Mouse (Mus musculus) bone marrow macrophage, adult 2 months (primary cell): ENCODE data around the gene Nfatc2ip. TPM values are rescaled to one million over a fixed set of nuclear protein-coding genes. Genes with fewer than 3 reads are reported as not detected.

Source experiments
- H3K27ac ChIP-seq: 2 replicates; pipeline ENCODE4 v1.5.1; 2012; ENCODE audit warnings: low read depth, low read length; ENCODE audit not compliant: insufficient read depth
- H3K4me1 ChIP-seq: 2 replicates; pipeline ENCODE4 v1.6.1; 2012; ENCODE audit warnings: low read length; ENCODE audit not compliant: control insufficient read depth, insufficient read depth
- H3K4me3 ChIP-seq: 2 replicates; pipeline ENCODE4 v1.5.1; 2012; ENCODE audit warnings: mild to moderate bottlenecking, low read length, moderate library complexity; ENCODE audit not compliant: insufficient read depth
- CTCF ChIP-seq: IDR thresholded peaks from 2 replicates; pipeline ENCODE4 v1.5.1; 2012; ENCODE audit warnings: low read depth, mild to moderate bottlenecking, low read length, moderate library complexity
- POLR2A ChIP-seq: IDR thresholded peaks from 2 replicates; pipeline ENCODE4 v1.6.1; 2012; ENCODE audit warnings: mild to moderate bottlenecking, low read depth, low read length, borderline replicate concordance
- polyA plus RNA-seq: library from polyadenylated mRNA; stranded (reverse); fragments of >200 nt; gene quantifications from 2 replicates; pipeline ENCODE4 v1.2.4, GENCODE M21; 2012; ENCODE audit not compliant: missing spikeins, insufficient read depth, insufficient read length

Gene Nfatc2ip
- polyA plus RNA-seq, 1 experiment = 10.3 TPM

- Histone ChIP-seq H3K4me1 (peaks cover 8% of the 10 kb centered on the region), H3K4me3 (peak overlapping the region; percentile 77), H3K27ac (no peak overlapping the region)
- TF ChIP-seq CTCF = 0 out of 2 replicates have a peak, but pooled peaks have one; percentile 11
- TF ChIP-seq POLR2A = no peak
These were observed 33.0 kb upstream of the Nfatc2ip start for GRCm38 (mm10) chr7:126429503-126429898.

- TF ChIP-seq CTCF (no peak), POLR2A (no peak)
- peak within 1 kb of the TSS; percentile 77 for H3K4me3 ChIP-seq
- peak within 1 kb of the TSS; percentile 66 for H3K27ac ChIP-seq
- peaks cover 12% of the 10 kb centered on the region for H3K4me1 ChIP-seq
These were observed 32.3 kb upstream of the Nfatc2ip start, which contains the start of gene Rabep2 for GRCm38 (mm10) chr7:126428631-126429502. Gene Rabep2, plus strand, starts transcription at chr7:126428759.

- H3K27ac ChIP-seq = peak overlapping the region; percentile 66; the same call in 1 of the 2 replicates
- peaks cover 12% of the 10 kb centered on the region for H3K4me1 ChIP-seq
- peak overlapping the region; percentile 77 for H3K4me3 ChIP-seq
These were observed 31.6 kb upstream of the Nfatc2ip start for GRCm38 (mm10) chr7:126428154-126428553.

GRCm38 (mm10) chr7:126427323-126427860 is 30.9 kb upstream of the Nfatc2ip start:
- peaks cover 12% of the 10 kb centered on the region for H3K4me1 ChIP-seq
- H3K4me3 ChIP-seq = no peak overlapping the region
- no peak overlapping the region for H3K27ac ChIP-seq
- TF ChIP-seq CTCF (no peak), POLR2A (no peak)

More at GRCm38 (mm10) chr7:126428154-126428553, 31.6 kb upstream of the Nfatc2ip start:
- TF ChIP-seq POLR2A (no peak), CTCF (no peak)

- peaks cover 8% of the 10 kb centered on the region for H3K4me1 ChIP-seq
- no peak overlapping the region for H3K27ac ChIP-seq
These were observed 27.6 kb upstream of the Nfatc2ip start for GRCm38 (mm10) chr7:126424161-126424560.

GRCm38 (mm10) chr7:126421756-126422155 is 25.2 kb upstream of the Nfatc2ip start:
- no peak overlapping the region for H3K27ac ChIP-seq
- H3K4me1 ChIP-seq = peaks cover 8% of the 10 kb centered on the region
- no peak overlapping the region for H3K4me3 ChIP-seq
- no peak for TF ChIP-seq POLR2A
- TF ChIP-seq CTCF = no peak

More at GRCm38 (mm10) chr7:126424161-126424560, 27.6 kb upstream of the Nfatc2ip start:
- H3K4me3 ChIP-seq = no peak overlapping the region
- TF ChIP-seq POLR2A = no peak
- TF ChIP-seq CTCF = no peak

GRCm38 (mm10) chr7:126418496-126418895 is 22.0 kb upstream of the Nfatc2ip start:
- TF ChIP-seq POLR2A (no peak), CTCF (no peak)
- peaks cover 3% of the 10 kb centered on the region; the same call in 1 of the 2 replicates for H3K4me1 ChIP-seq
- H3K4me3 ChIP-seq = no peak overlapping the region
- H3K27ac ChIP-seq = no peak overlapping the region

GRCm38 (mm10) chr7:126417606-126418005 is 21.1 kb upstream of the Nfatc2ip start:
- TF ChIP-seq POLR2A (no peak), CTCF (no peak)
- H3K4me1 ChIP-seq = peaks cover 3% of the 10 kb centered on the region; the same call in 1 of the 2 replicates
- H3K27ac ChIP-seq = no peak overlapping the region
- H3K4me3 ChIP-seq = no peak overlapping the region

- H3K4me1 ChIP-seq = peaks cover 3% of the 10 kb centered on the region; the same call in 1 of the 2 replicates
- no peak overlapping the region for H3K27ac ChIP-seq
- TF ChIP-seq POLR2A (no peak), CTCF (no peak)
- H3K4me3 ChIP-seq = no peak overlapping the region
These were observed 20.5 kb upstream of the Nfatc2ip start for GRCm38 (mm10) chr7:126417045-126417444.

- H3K4me3 ChIP-seq = no peak overlapping the region
- no peak for TF ChIP-seq POLR2A
- no peak for TF ChIP-seq CTCF
- peaks cover 3% of the 10 kb centered on the region; the same call in 1 of the 2 replicates for H3K4me1 ChIP-seq
- H3K27ac ChIP-seq = no peak overlapping the region
These were observed 20.1 kb upstream of the Nfatc2ip start for GRCm38 (mm10) chr7:126416615-126417014.
